Mouse (Mus musculus): ENCODE results near the gene Sema6b. TPM values are rescaled to one million over a fixed set of nuclear protein-coding genes. Genes with fewer than 3 reads are reported as not detected.

Gene Sema6b
- total and polyA plus RNA-seq, 3 experiments, result 8.6 to 12.6 (median 8.9) TPM

GRCm38 (mm10) chr17:56133457-56134363 is 6.4 kb downstream of the Sema6b start:
- intact Hi-C loops (cut with DNase I), result loop anchor here (2.0 to 5.0 kb wide), 2 partner anchors 55 to 219 kb away; partner anchors contain the start of gene Hdgfl2
- H3K27ac ChIP-seq, result peak overlapping the region; percentile 93
- WGBS, result 12% methylated on average over 18 of the region's 21 CpGs

GRCm38 (mm10) chr17:56132661-56133060 is 7.5 kb downstream of the Sema6b start:
- DNase-seq, result peak; percentile 74 to 83
- H3K36me3 ChIP-seq (ENCODE audit: control insufficient read depth, insufficient read depth, low read length), result no peaks in the 10 kb centered on the region
- H3K27me3 ChIP-seq (ENCODE audit: control insufficient read depth, insufficient read depth, low read length), result no peaks in the 10 kb centered on the region
- peaks cover 22% of the 10 kb centered on the region for H3K4me1 ChIP-seq (ENCODE audit: control insufficient read depth, insufficient read depth, low read length)
- peak overlapping the region; percentile 93 for H3K27ac ChIP-seq
- TF ChIP-seq EP300 (IDR thresholded peaks at IDR 0.05; ENCODE audit: insufficient read depth, low read depth, low read length), result 0 out of 2 replicates have a peak, but pooled peaks have one; percentile 36
- TF ChIP-seq POLR2A (IDR thresholded peaks at IDR 0.05; ENCODE audit: insufficient read depth, low read depth, low read length), result no peak
- H3K79me2 ChIP-seq (replicated peaks; ENCODE audit: control insufficient read depth, insufficient read depth, low read length), result no peaks in the 10 kb centered on the region
- H3K9ac ChIP-seq (ENCODE audit: low read depth, low read length), result no peak overlapping the region
- WGBS, result 3% methylated on average over 14 of the region's 14 CpGs
- intact Hi-C loops (cut with DNase I), result loop anchor here (1.0 to 5.0 kb wide), 5 partner anchors 27 to 220 kb away; partner anchors contain the start of gene Hdgfl2
- H3K4me3 ChIP-seq, result peak overlapping the region; percentile 48

More at GRCm38 (mm10) chr17:56133457-56134363, 6.4 kb downstream of the Sema6b start:
- TF ChIP-seq CTCF (IDR thresholded peaks at IDR 0.05), result no peak
- peak; percentile 91 for TF ChIP-seq EP300 (IDR thresholded peaks at IDR 0.05; ENCODE audit: insufficient read depth, low read depth, low read length)
- peak; percentile 93 for TF ChIP-seq POLR2A (IDR thresholded peaks at IDR 0.05; ENCODE audit: insufficient read depth, low read depth, low read length)
- Histone ChIP-seq H3K36me3 (ENCODE audit: control insufficient read depth, insufficient read depth, low read length) (no peaks in the 10 kb centered on the region), H3K27me3 (ENCODE audit: control insufficient read depth, insufficient read depth, low read length) (no peaks in the 10 kb centered on the region), H3K9ac (ENCODE audit: low read depth, low read length) (peak overlapping the region; percentile 53), H3K4me1 (ENCODE audit: control insufficient read depth, insufficient read depth, low read length) (peaks cover 22% of the 10 kb centered on the region), H3K4me3 (peak overlapping the region; percentile 48), H3K79me2 (replicated peaks; ENCODE audit: control insufficient read depth, insufficient read depth, low read length) (no peaks in the 10 kb centered on the region)
- DNase-seq, result peak; percentile 82 to 87

GRCm38 (mm10) chr17:56131814-56132213 is 8.3 kb downstream of the Sema6b start:
- 44% methylated on average over 7 of the region's 7 CpGs for WGBS
- Histone ChIP-seq H3K27me3 (ENCODE audit: control insufficient read depth, insufficient read depth, low read length) (no peaks in the 10 kb centered on the region), H3K36me3 (ENCODE audit: control insufficient read depth, insufficient read depth, low read length) (no peaks in the 10 kb centered on the region), H3K4me1 (ENCODE audit: control insufficient read depth, insufficient read depth, low read length) (peaks cover 14% of the 10 kb centered on the region), H3K9ac (ENCODE audit: low read depth, low read length) (no peak overlapping the region), H3K4me3 (no peak overlapping the region), H3K27ac (no peak overlapping the region), H3K79me2 (replicated peaks; ENCODE audit: control insufficient read depth, insufficient read depth, low read length) (no peaks in the 10 kb centered on the region)
- intact Hi-C loops (cut with DNase I), result loop anchor here (1.0 to 5.0 kb wide), 5 partner anchors 27 to 220 kb away; partner anchors contain the start of gene Hdgfl2
- DNase-seq, result peak; percentile 60 to 82
- no peak for TF ChIP-seq EP300 (IDR thresholded peaks at IDR 0.05; ENCODE audit: insufficient read depth, low read depth, low read length)
- TF ChIP-seq CTCF (IDR thresholded peaks at IDR 0.05), result peak; percentile 86

GRCm38 (mm10) chr17:56131136-56131535 is 9.0 kb downstream of the Sema6b start:
- Histone ChIP-seq H3K4me3 (no peak overlapping the region), H3K9ac (ENCODE audit: low read depth, low read length) (no peak overlapping the region), H3K27ac (no peak overlapping the region), H3K79me2 (replicated peaks; ENCODE audit: control insufficient read depth, insufficient read depth, low read length) (no peaks in the 10 kb centered on the region), H3K27me3 (ENCODE audit: control insufficient read depth, insufficient read depth, low read length) (no peaks in the 10 kb centered on the region), H3K4me1 (ENCODE audit: control insufficient read depth, insufficient read depth, low read length) (peaks cover 9% of the 10 kb centered on the region), H3K36me3 (ENCODE audit: control insufficient read depth, insufficient read depth, low read length) (no peaks in the 10 kb centered on the region)
- intact Hi-C loops (cut with DNase I), result loop anchor here (5.0 kb wide), 1 partner anchor 221 kb away; no protein-coding TSS in a partner anchor
- no peak for TF ChIP-seq EP300 (IDR thresholded peaks at IDR 0.05; ENCODE audit: insufficient read depth, low read depth, low read length)
- TF ChIP-seq POLR2A (IDR thresholded peaks at IDR 0.05; ENCODE audit: insufficient read depth, low read depth, low read length), result no peak
- no peak for TF ChIP-seq CTCF (IDR thresholded peaks at IDR 0.05)
- DNase-seq, result no peak
- 90% methylated on average over 10 of the region's 10 CpGs for WGBS

GRCm38 (mm10) chr17:56128246-56128645 is 11.9 kb downstream of the Sema6b start:
- H3K27ac ChIP-seq, result no peak overlapping the region
- intact Hi-C loops (cut with DNase I), result no loop called here
- 46% methylated on average over 15 of the region's 15 CpGs for WGBS
- no peaks in the 10 kb centered on the region for H3K27me3 ChIP-seq (ENCODE audit: control insufficient read depth, insufficient read depth, low read length)
- H3K9ac ChIP-seq (ENCODE audit: low read depth, low read length), result no peak overlapping the region
- no peak overlapping the region for H3K4me3 ChIP-seq
- 0 out of 2 replicates have a peak, but pooled peaks cover 1% of the 10 kb centered on the region for H3K4me1 ChIP-seq (ENCODE audit: control insufficient read depth, insufficient read depth, low read length)
- H3K79me2 ChIP-seq (replicated peaks; ENCODE audit: control insufficient read depth, insufficient read depth, low read length), result no peaks in the 10 kb centered on the region
- no peaks in the 10 kb centered on the region for H3K36me3 ChIP-seq (ENCODE audit: control insufficient read depth, insufficient read depth, low read length)
- no peak for TF ChIP-seq EP300 (IDR thresholded peaks at IDR 0.05; ENCODE audit: insufficient read depth, low read depth, low read length)
- TF ChIP-seq POLR2A (IDR thresholded peaks at IDR 0.05; ENCODE audit: insufficient read depth, low read depth, low read length), result no peak
- no peak for TF ChIP-seq CTCF (IDR thresholded peaks at IDR 0.05)
- no peak for DNase-seq

GRCm38 (mm10) chr17:56126175-56126574 is 14.0 kb downstream of the Sema6b start:
- Histone ChIP-seq H3K27ac (no peak overlapping the region), H3K4me3 (no peak overlapping the region), H3K79me2 (replicated peaks; ENCODE audit: control insufficient read depth, insufficient read depth, low read length) (no peaks in the 10 kb centered on the region), H3K9ac (ENCODE audit: low read depth, low read length) (no peak overlapping the region), H3K27me3 (ENCODE audit: control insufficient read depth, insufficient read depth, low read length) (no peaks in the 10 kb centered on the region), H3K36me3 (ENCODE audit: control insufficient read depth, insufficient read depth, low read length) (no peaks in the 10 kb centered on the region), H3K4me1 (ENCODE audit: control insufficient read depth, insufficient read depth, low read length) (no peaks in the 10 kb centered on the region; the same call in 1 of the 2 replicates)
- TF ChIP-seq POLR2A (IDR thresholded peaks at IDR 0.05; ENCODE audit: insufficient read depth, low read depth, low read length), result no peak
- TF ChIP-seq EP300 (IDR thresholded peaks at IDR 0.05; ENCODE audit: insufficient read depth, low read depth, low read length), result no peak
- no peak for TF ChIP-seq CTCF (IDR thresholded peaks at IDR 0.05)
- 84% methylated on average over 11 of the region's 11 CpGs for WGBS
- DNase-seq, result no peak
- intact Hi-C loops (cut with DNase I), result no loop called here

All from heart, adult 2 months (tissue).